Mouse (Mus musculus) lung, embryonic 16.5 days (tissue): ENCODE results near the gene 4931429L15Rik. TPM values are rescaled to one million over a fixed set of nuclear protein-coding genes. Genes with fewer than 3 reads are reported as not detected.
A peak's percentile ranks its signal among the peaks of the same experiment; 100 is the strongest.

ENCODE experiments used
- ATAC-seq: fragments of 200-750 bp; cut with Nextera tagmentation; 2 replicates; pipeline ENCODE4 v1.8.0; 2017; ENCODE audit warnings: low read depth, mild to moderate bottlenecking, moderate library complexity
- H3K27ac ChIP-seq: fragments of 300-500 bp; sonication (generic); 2 replicates; pipeline ENCODE4 v1.5.1; 2014; ENCODE audit warnings: mild to moderate bottlenecking, control low read depth, low read length
- H3K27me3 ChIP-seq: fragments of 300-500 bp; sonication (generic); 2 replicates; pipeline ENCODE4 v1.6.1; 2014; ENCODE audit warnings: low read depth, low read length, mixed read lengths; ENCODE audit not compliant: control insufficient read depth, insufficient read depth
- H3K36me3 ChIP-seq: fragments of 300-500 bp; sonication (generic); 2 replicates; pipeline ENCODE4 v1.6.1; 2014; ENCODE audit warnings: low read length; ENCODE audit not compliant: control insufficient read depth, insufficient read depth
- H3K4me1 ChIP-seq: fragments of 300-500 bp; sonication (generic); replicated peaks from 2 replicates; pipeline ENCODE4 v1.6.1; 2014; ENCODE audit warnings: low read length, mixed read lengths; ENCODE audit not compliant: control insufficient read depth, insufficient read depth
- H3K4me2 ChIP-seq: fragments of 300-500 bp; sonication (generic); 2 replicates; pipeline ENCODE4 v1.6.1; 2014; ENCODE audit warnings: low read depth, low read length, control low read depth
- H3K4me3 ChIP-seq: fragments of 300-500 bp; sonication (generic); 2 replicates; pipeline ENCODE4 v1.5.1; 2014; ENCODE audit warnings: mild to moderate bottlenecking, low read length, control low read depth
- H3K9ac ChIP-seq: fragments of 300-500 bp; sonication (generic); 2 replicates; pipeline ENCODE4 v1.6.1; 2014; ENCODE audit warnings: low read length, control low read depth
- H3K9me3 ChIP-seq: fragments of 300-500 bp; sonication (generic); 2 replicates; pipeline ENCODE4 v1.6.1; 2016; ENCODE audit warnings: low read length; ENCODE audit not compliant: control insufficient read depth
- WGBS: fragments of 180-500 bp; shearing (Covaris S2); extraction: QIAGEN DNeasy Blood & Tissue Kit; methylation state at CpG from one replicate; pipeline ENCODE4 v1.1.7; 2014; 5-methylcytosine and 5-hydroxymethylcytosine counted together
- polyA plus RNA-seq: library from polyadenylated mRNA; unstranded; fragments of >200 nt; fragmentation: Nextera tagmentation; extraction: Ambion mirVana; gene quantifications from 2 replicates; pipeline ENCODE4 v1.2.1, GENCODE M21; 2015

The 4931429L15Rik gene
- polyA plus RNA-seq, 1 experiment from 2014 or later, result not detected

GRCm38 (mm10) chr9:46272677-46273454 lies 46.9 kb downstream of the 4931429L15Rik start, which contains the start of gene Zpr1:
Gene Zpr1, plus strand, starts transcription at chr9:46273064.
- WGBS, result 5% methylated on average over 45 of the region's 45 CpGs
- Histone ChIP-seq H3K4me1 (peaks cover 6% of the 10 kb centered on the region), H3K27me3 (peaks cover 9% of the 10 kb centered on the region), H3K9me3 (no peaks in the 10 kb centered on the region), H3K4me2 (peak within 1 kb of the TSS; percentile 79), H3K4me3 (peak within 1 kb of the TSS; percentile 82), H3K36me3 (peaks cover 21% of the 10 kb centered on the region), H3K9ac (peak within 1 kb of the TSS; percentile 72), H3K27ac (peak within 1 kb of the TSS; percentile 45; the same call in 1 of the 2 replicates)
- peak; percentile 96 for ATAC-seq

DNA sequence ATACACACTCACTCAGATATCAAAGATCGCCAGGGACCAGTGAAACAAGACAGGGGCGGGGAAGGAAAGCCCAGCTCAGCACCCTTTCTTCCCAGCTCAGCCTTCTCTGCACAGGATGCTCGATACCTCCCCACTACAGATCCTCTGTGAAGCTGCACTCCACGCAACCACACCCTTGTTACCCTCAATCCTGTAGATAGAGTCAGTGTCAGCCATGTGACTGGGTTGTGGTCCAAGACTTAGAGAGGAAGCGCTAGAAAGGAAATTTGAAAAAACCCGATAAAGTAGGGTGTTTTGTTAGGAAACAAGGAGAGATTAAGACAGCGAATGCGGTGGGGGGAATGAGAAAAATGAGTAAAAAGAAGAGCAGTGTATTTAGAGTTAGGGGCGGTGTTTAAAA lies 47.7 kb downstream of the 4931429L15Rik start:
- ATAC-seq, result no peak
- Histone ChIP-seq H3K4me3 (no peak overlapping the region; the same call in 1 of the 2 replicates), H3K27ac (no peak overlapping the region), H3K4me2 (peak overlapping the region; percentile 63; the same call in 1 of the 2 replicates), H3K9ac (no peak overlapping the region), H3K4me1 (peaks cover 6% of the 10 kb centered on the region), H3K9me3 (no peaks in the 10 kb centered on the region), H3K36me3 (peaks cover 18% of the 10 kb centered on the region), H3K27me3 (peaks cover 9% of the 10 kb centered on the region)
- WGBS, result 74% methylated on average over 9 of the region's 9 CpGs

DNA sequence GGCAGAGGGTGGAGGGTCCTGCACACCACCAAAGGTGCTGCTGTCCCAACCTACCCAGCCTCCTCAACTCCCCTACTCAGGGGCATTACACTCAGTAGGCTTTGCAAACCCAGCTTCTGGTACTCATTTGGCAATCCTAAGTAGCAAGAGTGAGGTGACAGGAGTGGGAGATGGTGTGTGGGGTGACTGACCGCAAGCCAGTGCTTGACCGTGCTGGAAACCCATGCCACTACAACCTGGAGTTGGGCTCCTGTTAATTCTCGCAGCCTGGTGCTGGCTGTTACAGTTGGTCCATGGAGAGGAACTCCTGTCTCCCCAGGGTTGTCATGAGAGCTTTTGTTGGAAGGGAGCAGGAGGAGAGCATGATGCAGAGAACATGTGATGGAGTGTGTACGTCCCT lies 49.0 kb downstream of the 4931429L15Rik start:
- no peak overlapping the region for H3K9ac ChIP-seq
- no peak overlapping the region for H3K27ac ChIP-seq
- no peaks in the 10 kb centered on the region for H3K9me3 ChIP-seq
- 91% methylated on average over 4 of the region's 4 CpGs for WGBS
- H3K4me3 ChIP-seq, result no peak overlapping the region
- H3K4me2 ChIP-seq, result no peak overlapping the region
- peaks cover 6% of the 10 kb centered on the region for H3K4me1 ChIP-seq
- H3K27me3 ChIP-seq, result peaks cover 9% of the 10 kb centered on the region
- peaks cover 7% of the 10 kb centered on the region for H3K36me3 ChIP-seq
- ATAC-seq, result no peak

GRCm38 (mm10) chr9:46269125-46269524 lies 50.7 kb downstream of the 4931429L15Rik start:
- Histone ChIP-seq H3K27me3 (peaks cover 9% of the 10 kb centered on the region), H3K4me3 (no peak overlapping the region), H3K27ac (no peak overlapping the region), H3K4me2 (no peak overlapping the region), H3K4me1 (peaks cover 6% of the 10 kb centered on the region), H3K9me3 (no peaks in the 10 kb centered on the region), H3K36me3 (no peaks in the 10 kb centered on the region), H3K9ac (no peak overlapping the region)
- no peak for ATAC-seq
- WGBS, result 86% methylated on average over 5 of the region's 5 CpGs

- H3K27me3 ChIP-seq, result peaks cover 9% of the 10 kb centered on the region
- no peak for ATAC-seq
- WGBS, result 35% methylated on average over 7 of the region's 7 CpGs
Observed at GRCm38 (mm10) chr9:46268343-46268873, 51.4 kb downstream of the 4931429L15Rik start, which contains the start of gene Apoa5. Gene Apoa5, plus strand, starts transcription at chr9:46268633.

GRCm38 (mm10) chr9:46261131-46261530 lies 58.7 kb downstream of the 4931429L15Rik start:
- WGBS, result 74% methylated on average over 7 of the region's 7 CpGs

More at GRCm38 (mm10) chr9:46268343-46268873, 51.4 kb downstream of the 4931429L15Rik start, which contains the start of gene Apoa5:
- Histone ChIP-seq H3K4me1 (peaks cover under 1% of the 10 kb centered on the region; the same call in 1 of the 2 replicates), H3K27ac (no peak within 1 kb of the TSS), H3K9ac (no peak within 1 kb of the TSS), H3K4me2 (no peak within 1 kb of the TSS), H3K9me3 (no peaks in the 10 kb centered on the region), H3K36me3 (no peaks in the 10 kb centered on the region), H3K4me3 (no peak within 1 kb of the TSS)

GRCm38 (mm10) chr9:46259111-46259510 lies 60.7 kb downstream of the 4931429L15Rik start:
- H3K36me3 ChIP-seq, result no peaks in the 10 kb centered on the region
- no peaks in the 10 kb centered on the region for H3K4me1 ChIP-seq
- no peaks in the 10 kb centered on the region for H3K9me3 ChIP-seq
- H3K27ac ChIP-seq, result no peak overlapping the region
- no peak for ATAC-seq
- H3K4me3 ChIP-seq, result no peak overlapping the region
- H3K27me3 ChIP-seq, result no peaks in the 10 kb centered on the region
- H3K9ac ChIP-seq, result no peak overlapping the region
- H3K4me2 ChIP-seq, result no peak overlapping the region
- 89% methylated on average over 6 of the region's 6 CpGs for WGBS

More at GRCm38 (mm10) chr9:46261131-46261530, 58.7 kb downstream of the 4931429L15Rik start:
- Histone ChIP-seq H3K27me3 (no peaks in the 10 kb centered on the region), H3K9me3 (no peaks in the 10 kb centered on the region), H3K4me3 (no peak overlapping the region), H3K4me1 (no peaks in the 10 kb centered on the region), H3K4me2 (no peak overlapping the region), H3K27ac (no peak overlapping the region), H3K9ac (no peak overlapping the region), H3K36me3 (no peaks in the 10 kb centered on the region)
- ATAC-seq, result no peak

GRCm38 (mm10) chr9:46257546-46257945 lies 62.2 kb downstream of the 4931429L15Rik start:
- 0 out of 2 replicates have a peak overlapping the region, but pooled peaks have one; percentile 17 for H3K27ac ChIP-seq
- H3K4me2 ChIP-seq, result no peak overlapping the region
- H3K27me3 ChIP-seq, result no peaks in the 10 kb centered on the region
- no peak overlapping the region for H3K4me3 ChIP-seq
- no peaks in the 10 kb centered on the region for H3K4me1 ChIP-seq
- peak; percentile 43; the same call in 1 of the 2 replicates for ATAC-seq
- H3K36me3 ChIP-seq, result no peaks in the 10 kb centered on the region
- H3K9ac ChIP-seq, result no peak overlapping the region
- whole genome bisulfite sequencing, result 70% methylated on average over 3 of the region's 3 CpGs
- H3K9me3 ChIP-seq, result no peaks in the 10 kb centered on the region

DNA sequence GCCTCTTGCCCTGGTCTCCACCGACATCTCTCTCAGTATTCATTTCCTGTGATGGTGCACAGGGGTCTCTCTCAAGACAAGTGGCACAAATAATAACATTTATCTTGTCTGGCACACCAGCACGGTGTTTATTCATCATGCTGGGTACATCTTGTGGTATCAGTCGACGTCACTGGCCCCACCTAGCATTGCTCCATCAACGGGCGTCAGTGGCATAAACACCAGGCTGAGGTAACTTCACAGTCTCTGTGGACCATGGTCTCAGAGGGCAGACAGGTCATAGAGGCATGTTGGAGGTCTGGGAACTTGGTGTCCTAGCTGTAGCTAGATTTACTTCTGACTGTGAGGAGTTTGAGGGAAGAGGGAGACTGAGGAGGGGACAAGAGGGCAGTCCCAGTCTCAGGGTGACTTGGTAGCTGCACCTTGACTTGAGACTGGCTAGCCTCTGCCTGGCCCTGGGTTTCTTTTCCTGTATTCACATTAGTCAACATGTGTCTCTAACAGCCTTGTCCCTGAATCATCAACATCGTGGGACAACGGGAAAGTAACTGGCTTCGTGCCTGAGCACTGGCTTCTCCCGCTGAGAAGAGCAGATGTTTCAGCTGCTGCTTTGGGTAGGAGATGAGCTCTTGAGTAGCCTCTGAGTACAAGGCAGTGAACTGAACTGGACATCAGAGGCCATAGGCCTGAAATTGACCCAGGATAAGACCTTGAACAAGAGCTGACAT lies 63.0 kb downstream of the 4931429L15Rik start:
- ATAC-seq, result no peak
- no peak overlapping the region for H3K27ac ChIP-seq
- H3K4me1 ChIP-seq, result no peaks in the 10 kb centered on the region
- H3K9me3 ChIP-seq, result no peaks in the 10 kb centered on the region
- H3K4me3 ChIP-seq, result no peak overlapping the region
- 72% methylated on average over 10 of the region's 10 CpGs for WGBS
- H3K9ac ChIP-seq, result no peak overlapping the region
- H3K27me3 ChIP-seq, result no peaks in the 10 kb centered on the region
- no peaks in the 10 kb centered on the region for H3K36me3 ChIP-seq
- H3K4me2 ChIP-seq, result no peak overlapping the region
